Mouse (Mus musculus): ENCODE results near the gene Itsn1.

The Itsn1 gene

DNA sequence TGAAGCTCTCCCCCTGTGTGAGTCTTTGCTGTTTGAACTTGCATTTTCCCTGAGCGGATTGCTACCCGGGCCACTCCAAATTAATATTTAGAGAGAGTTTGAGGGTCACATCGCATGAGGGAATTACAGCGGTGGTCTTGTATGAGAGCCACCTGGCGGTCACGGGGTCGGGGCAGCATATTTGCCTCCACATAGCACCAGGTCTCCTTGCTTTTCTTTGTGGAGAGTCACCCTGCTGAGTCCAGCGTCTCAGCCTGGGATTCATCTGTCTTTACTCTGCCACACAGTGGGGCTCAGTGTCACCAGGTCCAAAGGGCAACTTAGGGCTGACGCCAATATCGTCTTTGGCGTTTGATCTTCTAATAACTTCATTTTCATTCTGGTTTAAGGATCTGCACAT is 171.2 kb downstream of the Itsn1 start:
- in situ Hi-C loops (cut with MboI, MseI): no loop called here

DNA sequence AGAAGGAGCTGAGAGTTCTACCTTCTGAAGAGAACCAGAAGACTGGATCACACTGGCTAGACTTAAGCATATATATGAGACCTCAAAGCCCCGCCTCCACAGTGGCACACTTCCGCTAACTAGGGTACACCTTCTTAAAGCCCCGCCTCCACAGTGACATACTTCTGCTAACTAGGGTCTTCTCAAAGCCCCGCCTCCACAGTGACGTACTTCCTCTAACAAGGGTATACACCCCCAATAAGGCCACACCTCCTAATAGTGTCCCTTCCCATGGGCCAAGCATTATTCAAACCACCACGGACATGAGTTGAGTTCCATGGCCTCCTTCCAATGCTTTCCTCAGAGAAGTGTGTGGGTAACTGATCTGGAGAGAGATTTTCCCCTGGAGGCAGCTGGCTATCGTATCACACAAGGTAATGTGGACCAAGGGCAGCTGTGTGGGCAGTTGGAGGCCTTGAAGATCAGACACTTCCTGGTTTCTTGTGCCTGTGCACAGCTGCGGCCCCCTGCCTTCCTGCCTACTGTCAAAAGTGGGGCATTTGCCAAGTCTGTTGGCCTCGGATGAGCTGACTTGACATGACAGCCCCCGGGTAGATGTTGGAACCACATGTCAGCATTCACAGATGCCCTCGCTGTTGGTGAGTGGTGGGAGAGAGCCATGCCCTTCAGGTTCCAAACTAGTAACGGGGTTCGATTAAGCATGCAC is 174.9 kb downstream of the Itsn1 start:
- in situ Hi-C loops (cut with MboI, MseI): no loop called here

DNA sequence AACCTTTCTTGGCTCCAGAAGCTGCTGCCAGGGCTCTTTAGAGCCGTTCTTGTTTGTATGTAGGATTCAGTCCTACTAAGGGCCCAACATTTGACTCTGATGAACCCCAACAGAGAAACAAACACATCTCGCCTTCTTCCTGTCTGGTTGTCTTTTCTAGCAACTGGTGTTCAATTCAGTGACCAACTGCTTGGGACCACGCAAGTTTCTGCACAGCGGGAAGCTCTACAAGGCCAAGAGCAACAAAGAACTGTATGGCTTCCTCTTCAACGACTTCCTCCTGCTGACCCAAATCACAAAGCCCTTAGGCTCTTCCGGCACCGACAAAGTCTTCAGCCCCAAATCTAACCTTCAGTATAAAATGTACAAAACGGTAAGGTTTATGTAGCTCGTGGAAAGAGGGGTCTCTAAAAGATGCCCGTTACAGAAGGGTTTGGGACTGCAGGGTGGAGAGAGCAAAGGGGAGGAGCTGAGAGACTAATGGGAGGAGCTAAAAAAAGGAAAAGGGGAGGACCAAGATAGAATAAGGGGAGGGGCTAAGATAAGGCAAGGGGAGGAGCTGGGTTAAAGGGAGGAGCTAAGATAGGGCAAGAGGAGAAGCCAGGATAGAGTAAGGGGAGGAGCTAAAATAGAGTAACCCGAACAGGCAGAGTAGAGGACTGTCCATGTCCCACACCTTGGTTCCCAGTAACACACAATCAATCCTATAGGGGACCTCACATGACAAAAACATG is 176.2 kb downstream of the Itsn1 start:
- in situ Hi-C loops (cut with MboI, MseI): no loop called here

DNA sequence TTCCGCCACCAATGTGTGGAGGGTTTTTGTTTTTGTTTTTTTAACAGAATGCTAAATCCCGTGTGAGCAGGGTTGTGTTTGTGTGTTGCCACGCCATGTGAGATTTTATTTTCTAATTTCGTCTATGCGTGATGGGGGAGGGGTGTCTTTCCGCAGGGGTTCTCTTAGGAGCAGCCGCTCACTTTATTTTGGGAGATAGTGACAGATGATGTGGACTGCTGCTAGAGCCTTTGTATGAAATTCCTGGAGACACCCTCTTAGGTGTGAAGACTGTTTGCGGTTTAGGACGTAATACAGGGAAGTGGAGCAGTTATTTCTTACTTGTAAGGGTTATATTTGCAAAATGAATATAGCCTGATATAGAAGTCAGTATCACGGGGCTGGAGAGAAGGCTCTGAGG is 176.9 kb downstream of the Itsn1 start:
- in situ Hi-C loops (cut with MboI, MseI): no loop called here

DNA sequence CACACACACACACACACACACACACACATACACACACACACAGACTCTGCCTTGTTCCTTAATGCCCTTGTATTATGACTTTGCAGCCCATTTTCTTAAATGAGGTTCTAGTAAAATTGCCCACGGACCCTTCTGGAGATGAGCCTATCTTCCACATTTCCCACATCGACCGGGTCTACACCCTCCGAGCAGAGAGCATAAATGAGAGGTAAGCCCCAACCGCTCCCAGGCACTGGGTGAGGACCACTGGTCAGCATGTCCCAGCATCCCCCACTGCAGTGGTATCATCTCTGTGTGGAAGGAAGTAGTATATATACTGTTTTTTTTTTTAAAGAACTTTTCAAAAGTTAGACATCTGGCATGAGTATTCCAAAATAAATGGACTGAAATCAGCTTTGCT is 177.6 kb downstream of the Itsn1 start:
- in situ Hi-C loops (cut with MboI, MseI): no loop called here

- in situ Hi-C loops (cut with MboI, MseI): no loop called here
Observed at GRCm38 (mm10) chr16:91907158-91907557, 178.1 kb downstream of the Itsn1 start.

DNA sequence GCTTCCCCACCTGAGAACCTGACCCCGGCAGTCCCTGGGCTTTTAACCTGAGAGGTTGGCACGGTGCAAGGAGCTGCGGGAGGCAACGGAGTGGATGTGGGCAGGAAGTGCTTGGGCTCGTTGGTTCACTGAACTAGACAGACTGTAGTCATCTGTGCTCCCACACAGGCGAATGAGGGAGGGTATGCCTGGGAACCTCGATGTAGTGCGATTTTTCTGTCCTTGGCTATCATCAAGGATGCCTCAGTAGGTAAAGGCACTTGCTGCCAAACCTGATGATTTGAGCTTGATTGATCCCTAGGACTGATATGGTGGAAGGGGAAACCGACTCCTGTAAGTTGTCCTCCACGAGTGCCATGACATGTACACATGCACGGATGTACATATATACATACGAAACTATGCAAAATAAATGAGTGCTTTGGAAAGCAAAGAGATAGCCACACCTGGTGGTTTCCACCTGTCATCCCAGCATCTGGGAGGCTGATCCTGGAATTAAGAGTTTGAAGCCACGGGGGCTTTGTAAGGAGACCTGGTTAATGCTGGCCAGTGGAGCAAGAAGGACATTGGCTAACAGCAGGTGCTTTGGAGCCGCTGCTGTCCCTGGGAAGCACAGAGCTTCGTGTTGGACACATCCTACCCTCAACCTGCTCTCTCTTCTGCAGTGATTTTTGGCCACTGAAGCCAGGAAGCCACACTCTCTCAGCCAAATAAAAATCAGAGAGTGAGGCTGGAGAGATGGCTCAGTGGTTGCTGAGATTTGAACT is 180.7 kb downstream of the Itsn1 start:
- in situ Hi-C loops (cut with MboI, MseI): no loop called here

DNA sequence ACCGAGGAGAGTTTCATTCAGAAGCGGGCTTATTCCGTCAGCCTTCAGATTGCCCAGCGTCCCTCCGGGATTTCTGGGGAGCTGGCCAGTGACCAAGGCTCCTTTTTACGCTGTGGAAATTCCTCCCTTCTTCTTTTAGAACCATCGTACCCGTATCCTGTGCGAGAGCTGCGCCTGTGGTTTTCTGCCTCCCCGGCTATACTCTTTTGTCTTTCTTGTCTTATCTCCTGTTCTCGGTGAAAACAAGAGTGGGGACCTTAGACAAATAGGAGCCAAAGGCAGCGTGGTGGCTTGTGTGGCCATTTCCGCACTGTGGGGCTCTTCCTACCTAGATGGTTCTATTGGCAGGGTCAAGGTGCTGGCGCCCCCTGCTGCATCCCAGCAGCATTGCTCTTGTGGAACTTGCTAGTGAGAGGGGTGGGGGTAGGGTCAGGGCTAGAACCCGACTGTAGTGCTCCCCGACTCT is 188.6 kb downstream of the Itsn1 start:
- in situ Hi-C loops (cut with MboI, MseI): no loop called here

DNA sequence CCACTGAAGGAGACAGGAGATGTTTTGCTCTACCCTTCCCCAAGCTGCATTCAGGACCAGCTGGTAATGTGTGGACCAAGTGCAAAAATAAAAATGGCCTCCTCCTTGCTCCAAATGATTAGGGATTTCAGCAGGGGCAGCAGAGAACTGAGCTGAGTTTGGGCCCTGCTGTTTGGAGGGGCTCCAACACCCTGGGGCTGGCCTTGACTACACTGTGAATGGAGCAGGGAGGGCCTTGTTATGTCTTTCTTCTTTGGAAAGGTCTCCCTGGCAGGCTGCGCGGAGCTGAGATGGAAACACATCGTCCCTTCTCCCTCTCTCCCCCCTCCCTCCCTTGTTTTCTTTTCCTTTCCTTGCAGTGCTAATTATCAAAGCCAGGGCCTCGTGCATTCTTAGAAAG is 189.4 kb downstream of the Itsn1 start:
- in situ Hi-C loops (cut with MboI, MseI): no loop called here

- in situ Hi-C loops (cut with MboI, MseI): no loop called here
Observed at GRCm38 (mm10) chr16:91919056-91919455, 190.0 kb downstream of the Itsn1 start.

GRCm38 (mm10) chr16:91921340-91921739 is 192.3 kb downstream of the Itsn1 start:
- in situ Hi-C loops (cut with MboI, MseI): loop anchor here in 1 of 2 experiments (10.0 kb wide), 1 partner anchor 377 kb away; the partner anchor contains the start of gene Ifngr2

DNA sequence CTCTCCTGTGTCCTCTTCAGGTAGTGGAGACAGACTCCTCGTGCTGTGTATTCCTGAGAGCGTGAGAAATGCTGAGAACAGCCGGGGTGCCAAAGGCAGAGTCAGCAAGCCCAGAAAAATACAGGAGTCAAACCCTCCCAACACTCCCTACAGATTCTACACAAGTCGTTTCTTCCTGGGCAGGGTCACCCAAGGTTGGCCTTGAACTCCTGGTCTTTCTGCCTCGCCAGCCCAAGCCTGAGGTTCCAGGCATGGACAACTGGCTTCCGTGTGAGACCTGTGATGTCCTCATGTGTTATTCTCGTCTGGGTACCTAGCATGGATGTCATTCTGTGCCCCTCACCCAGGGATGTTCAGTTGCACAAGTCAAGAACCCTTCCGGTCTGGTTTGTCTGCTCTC is 193.9 kb downstream of the Itsn1 start:
- in situ Hi-C loops (cut with MboI, MseI): loop anchor here in 1 of 2 experiments (10.0 kb wide), 1 partner anchor 378 kb away; the partner anchor contains the start of gene Ifngr2

GRCm38 (mm10) chr16:91924426-91924825 is 195.3 kb downstream of the Itsn1 start:
- in situ Hi-C loops (cut with MboI, MseI): loop anchor here in 1 of 2 experiments (10.0 kb wide), 1 partner anchor 380 kb away; the partner anchor contains the start of gene Ifngr2

DNA sequence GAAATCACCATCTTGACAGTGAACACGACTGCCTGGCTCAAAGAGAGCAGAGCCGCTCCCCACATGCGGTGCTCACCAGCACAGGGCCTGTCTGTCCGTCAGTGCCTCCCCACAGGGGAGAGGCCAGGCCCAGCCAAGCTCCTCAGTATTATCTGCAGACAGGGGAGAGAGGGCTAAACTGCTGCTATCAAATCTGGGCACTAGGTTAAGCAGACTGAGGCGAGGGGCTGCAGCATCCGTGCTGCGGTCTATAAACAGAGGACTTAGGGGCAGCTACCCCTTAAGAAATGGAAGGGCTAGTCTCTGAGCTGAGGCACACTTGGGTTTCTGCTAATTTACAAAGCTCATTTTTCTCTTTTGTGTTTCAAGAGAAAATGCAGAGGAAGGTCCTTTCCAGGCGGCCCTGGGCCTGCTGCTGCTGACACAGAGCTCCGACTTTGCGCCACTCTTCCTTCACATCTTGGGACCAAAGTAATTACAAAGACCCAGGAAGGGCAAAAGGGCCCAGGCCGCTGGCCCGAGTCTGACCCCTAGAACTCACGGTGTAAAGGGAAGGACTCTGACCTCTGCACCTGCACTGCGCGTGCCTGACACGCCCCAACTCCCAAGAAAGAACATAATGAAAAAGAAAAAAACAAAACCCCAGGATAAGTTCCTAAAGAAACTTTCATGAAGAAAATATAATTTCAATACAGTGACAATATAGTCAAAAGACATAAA is 199.0 kb downstream of the Itsn1 start:
- in situ Hi-C loops (cut with MboI, MseI): loop anchor here in 1 of 2 experiments (5.0 to 10.0 kb wide), 2 partner anchors 201 to 383 kb away; partner anchors contain the start of genes Cryzl1, Ifngr2 and Itsn1

- in situ Hi-C loops (cut with MboI, MseI): no loop called here
Observed at GRCm38 (mm10) chr16:91931078-91932013, 202.3 kb downstream of the Itsn1 start.

GRCm38 (mm10) chr16:91932082-91932690 is 203.1 kb downstream of the Itsn1 start:
- in situ Hi-C loops (cut with MboI, MseI): no loop called here

DNA sequence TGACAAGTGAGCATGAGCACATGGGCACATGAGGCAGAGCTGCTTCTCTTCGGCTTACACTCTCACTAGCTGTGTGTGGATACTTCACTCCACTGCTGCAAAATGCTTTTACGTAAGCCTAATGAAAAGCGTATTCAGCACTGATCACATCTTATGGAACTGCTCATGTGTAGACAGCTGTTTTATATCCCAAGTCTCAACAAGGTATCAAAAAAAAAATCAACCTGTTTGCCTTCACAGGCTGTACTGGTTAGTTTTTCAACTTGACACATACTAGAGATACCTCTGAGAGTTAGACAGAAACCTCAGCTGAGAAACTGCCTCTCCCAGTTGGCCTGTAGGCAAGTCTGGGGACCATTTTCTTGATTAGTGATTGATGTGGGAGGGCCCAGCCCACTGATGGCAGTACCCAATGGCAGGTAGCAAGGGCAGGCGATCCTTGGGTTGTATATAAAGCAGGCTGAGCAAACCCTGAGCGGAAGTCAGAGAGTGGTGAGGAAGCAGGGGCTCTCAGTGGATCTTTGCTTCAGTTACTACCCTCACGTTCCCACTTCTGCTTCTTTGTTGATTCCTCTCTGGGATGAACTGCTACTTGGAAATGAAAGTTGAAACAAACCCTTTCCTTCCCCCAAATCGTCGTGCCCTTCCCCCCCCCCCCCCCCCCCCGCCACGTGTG is 203.9 kb downstream of the Itsn1 start:
- in situ Hi-C loops (cut with MboI, MseI): no loop called here

GRCm38 (mm10) chr16:91935108-91935507 is 206.0 kb downstream of the Itsn1 start:
- in situ Hi-C loops (cut with MboI, MseI): loop anchor here (5.0 kb wide), 5 partner anchors 117 to 527 kb away; partner anchors contain the start of genes Gm49711 (in 1 of the 2), Mrps6 (in 1 of the 2) and Slc5a3 (in 1 of the 2)

DNA sequence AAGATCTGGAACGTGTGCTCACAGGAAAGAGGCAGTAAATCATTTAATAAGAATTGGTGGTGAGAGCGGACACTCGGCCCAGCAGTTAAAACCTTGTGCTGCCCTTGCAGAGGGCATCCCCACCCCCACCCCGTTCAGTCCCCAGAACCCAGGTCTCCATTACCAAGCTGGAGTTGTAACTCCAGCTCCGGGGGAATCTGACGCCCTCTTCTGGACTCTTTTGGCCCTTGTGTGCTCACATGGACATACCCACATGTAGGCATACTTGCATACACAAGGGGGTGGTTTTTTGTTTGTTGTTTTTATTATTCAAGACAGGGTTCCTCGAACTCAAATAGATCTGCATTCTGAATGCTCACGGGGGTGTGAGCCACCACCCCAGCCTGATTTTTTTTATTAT is 206.6 kb downstream of the Itsn1 start:
- in situ Hi-C loops (cut with MboI, MseI): loop anchor here (5.0 kb wide), 5 partner anchors 117 to 527 kb away; partner anchors contain the start of genes Gm49711 (in 1 of the 2), Mrps6 (in 1 of the 2) and Slc5a3 (in 1 of the 2)
